Mouse (Mus musculus): ENCODE data around the gene Hcls1. TPM values are rescaled to one million over a fixed set of nuclear protein-coding genes. Genes with fewer than 3 reads are reported as not detected.
A peak's percentile ranks its signal among the peaks of the same experiment; 100 is the strongest.

Hcls1 gene
- polyA plus RNA-seq, 1 experiment from 2014 or later, result 0.88 TPM

DNA sequence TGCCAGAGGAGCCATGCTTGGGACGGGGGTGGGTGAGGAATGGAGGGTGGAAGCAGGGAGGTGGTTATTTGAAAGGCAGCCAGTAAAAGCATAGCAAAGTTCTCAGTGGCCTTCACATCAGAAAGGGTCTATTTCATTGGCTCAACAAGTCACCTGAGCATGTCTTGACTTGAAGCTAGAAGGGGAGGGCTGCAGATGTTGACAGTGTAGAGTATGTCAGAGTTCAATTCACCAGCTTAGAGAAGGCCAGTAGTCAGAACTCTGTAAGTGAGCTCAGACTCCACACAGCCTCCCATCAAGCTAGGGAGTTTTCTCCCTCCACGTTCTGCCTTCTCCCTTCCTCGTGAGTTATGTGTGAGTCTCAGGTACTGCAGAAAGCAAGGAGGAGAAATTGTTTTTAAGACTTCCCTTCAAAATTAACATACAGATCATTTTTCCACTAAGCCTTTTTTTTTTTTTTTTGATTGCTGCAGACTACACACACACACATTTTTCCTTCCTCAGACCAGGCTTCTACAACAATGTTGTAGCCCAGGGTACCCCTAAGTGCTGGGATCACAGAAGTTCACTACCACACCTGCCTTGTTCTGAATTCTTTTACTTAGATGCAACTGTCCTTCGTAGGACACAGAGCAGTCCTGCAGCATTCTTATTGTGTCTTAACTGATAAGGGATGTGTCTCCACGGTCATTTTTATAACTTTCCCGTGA is 497 bp upstream of the Hcls1 start:
- no peak overlapping the region for H3K9ac ChIP-seq (ENCODE audit: low read length)
- H3K4me3 ChIP-seq (ENCODE audit: low read depth, low read length), result no peak overlapping the region
- no peaks in the 10 kb centered on the region for H3K9me3 ChIP-seq (ENCODE audit: control insufficient read depth, low read length)
- peak; percentile 30 for DNase-seq (ENCODE audit: low spot score)
- no peaks in the 10 kb centered on the region for H3K4me1 ChIP-seq (replicated peaks; ENCODE audit: control insufficient read depth, insufficient read depth, low read length)
- ATAC-seq (replicated peaks; ENCODE audit: low FRiP score), result no peak
- H3K4me2 ChIP-seq (ENCODE audit: low read depth, low read length, severe bottlenecking), result no peak overlapping the region
- H3K27me3 ChIP-seq (ENCODE audit: control insufficient read depth, insufficient read depth, low read length), result no peaks in the 10 kb centered on the region
- no peaks in the 10 kb centered on the region; the same call in 1 of the 2 replicates for H3K36me3 ChIP-seq (ENCODE audit: control insufficient read depth, insufficient read depth, low read length)
- WGBS, result 79% methylated on average over 6 of the region's 6 CpGs
- H3K27ac ChIP-seq (ENCODE audit: low read depth, low read length), result no peak overlapping the region

DNA sequence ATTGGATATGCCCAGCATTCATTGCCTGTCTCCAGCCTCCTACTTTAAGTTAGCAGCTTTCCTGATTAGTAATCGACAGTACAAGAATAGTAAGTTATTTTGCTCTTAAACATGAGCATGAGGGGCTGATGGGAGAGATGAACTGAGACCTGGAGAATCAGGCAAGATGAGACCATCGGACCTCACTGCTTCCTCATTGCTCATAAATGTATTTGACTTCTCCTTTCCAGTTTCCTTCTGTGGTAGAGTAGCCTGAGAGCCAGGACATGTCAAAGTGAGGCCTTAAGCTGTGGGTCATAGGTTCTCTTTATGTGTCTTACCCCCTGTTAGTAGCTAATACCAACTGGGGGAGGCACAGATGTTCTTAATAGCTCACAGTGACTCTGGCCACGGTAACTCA is 1.0 kb downstream of the Hcls1 start:
- H3K36me3 ChIP-seq (ENCODE audit: control insufficient read depth, insufficient read depth, low read length), result no peaks in the 10 kb centered on the region

GRCm38 (mm10) chr16:36941137-36941727 is 6.4 kb downstream of the Hcls1 start:
- ATAC-seq (replicated peaks; ENCODE audit: low FRiP score), result no peak
- H3K9ac ChIP-seq (ENCODE audit: low read length), result no peak overlapping the region
- WGBS, result 86% methylated on average over 6 of the region's 6 CpGs

More for the DNA sequence above, 1.0 kb downstream of the Hcls1 start:
- no peaks in the 10 kb centered on the region for H3K4me1 ChIP-seq (replicated peaks; ENCODE audit: control insufficient read depth, insufficient read depth, low read length)
- no peaks in the 10 kb centered on the region for H3K27me3 ChIP-seq (ENCODE audit: control insufficient read depth, insufficient read depth, low read length)
- 86% methylated on average over 3 of the region's 3 CpGs for WGBS
- no peak overlapping the region for H3K4me2 ChIP-seq (ENCODE audit: low read depth, low read length, severe bottlenecking)
- no peak overlapping the region for H3K4me3 ChIP-seq (ENCODE audit: low read depth, low read length)
- DNase-seq (ENCODE audit: low spot score), result no peak
- no peak overlapping the region for H3K27ac ChIP-seq (ENCODE audit: low read depth, low read length)
- H3K9me3 ChIP-seq (ENCODE audit: control insufficient read depth, low read length), result no peaks in the 10 kb centered on the region
- no peak overlapping the region for H3K9ac ChIP-seq (ENCODE audit: low read length)
- ATAC-seq (replicated peaks; ENCODE audit: low FRiP score), result no peak

DNA sequence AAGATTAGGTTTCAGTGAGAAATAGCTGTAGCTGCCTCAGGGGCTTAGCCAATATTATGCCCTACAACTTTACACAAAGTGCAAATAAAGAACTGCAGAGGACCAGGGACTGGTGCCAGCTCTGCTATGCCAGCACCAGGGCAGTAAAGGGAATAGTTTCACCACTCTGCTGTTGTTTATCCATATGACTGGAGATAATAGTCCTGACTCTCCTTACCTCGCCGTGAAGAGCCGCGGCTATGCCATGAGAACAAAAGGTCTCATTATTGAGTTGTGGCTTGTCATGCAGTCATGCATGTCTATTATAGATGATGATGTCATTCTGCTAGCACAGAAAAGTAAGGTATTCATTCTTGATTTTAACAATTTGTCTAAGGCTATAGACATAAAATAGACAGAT is 7.1 kb downstream of the Hcls1 start:
- Histone ChIP-seq H3K4me3 (ENCODE audit: low read depth, low read length) (no peak overlapping the region), H3K27ac (ENCODE audit: low read depth, low read length) (no peak overlapping the region), H3K4me2 (ENCODE audit: low read depth, low read length, severe bottlenecking) (no peak overlapping the region), H3K27me3 (ENCODE audit: control insufficient read depth, insufficient read depth, low read length) (no peaks in the 10 kb centered on the region), H3K4me1 (replicated peaks; ENCODE audit: control insufficient read depth, insufficient read depth, low read length) (no peaks in the 10 kb centered on the region; the same call in 1 of the 2 replicates), H3K9ac (ENCODE audit: low read length) (no peak overlapping the region), H3K36me3 (ENCODE audit: control insufficient read depth, insufficient read depth, low read length) (no peaks in the 10 kb centered on the region), H3K9me3 (ENCODE audit: control insufficient read depth, low read length) (no peaks in the 10 kb centered on the region)
- ATAC-seq (replicated peaks; ENCODE audit: low FRiP score) (no peak), DNase-seq (ENCODE audit: low spot score) (peak; percentile 32)
- WGBS, result 64% methylated on average over 4 of the region's 4 CpGs

More at GRCm38 (mm10) chr16:36941137-36941727, 6.4 kb downstream of the Hcls1 start:
- no peak overlapping the region for H3K4me2 ChIP-seq (ENCODE audit: low read depth, low read length, severe bottlenecking)
- no peak overlapping the region for H3K27ac ChIP-seq (ENCODE audit: low read depth, low read length)
- H3K9me3 ChIP-seq (ENCODE audit: control insufficient read depth, low read length), result no peaks in the 10 kb centered on the region
- H3K4me3 ChIP-seq (ENCODE audit: low read depth, low read length), result no peak overlapping the region
- no peaks in the 10 kb centered on the region for H3K36me3 ChIP-seq (ENCODE audit: control insufficient read depth, insufficient read depth, low read length)
- no peaks in the 10 kb centered on the region; the same call in 1 of the 2 replicates for H3K4me1 ChIP-seq (replicated peaks; ENCODE audit: control insufficient read depth, insufficient read depth, low read length)
- peak; percentile 24 for DNase-seq (ENCODE audit: low spot score)
- H3K27me3 ChIP-seq (ENCODE audit: control insufficient read depth, insufficient read depth, low read length), result no peaks in the 10 kb centered on the region

DNA sequence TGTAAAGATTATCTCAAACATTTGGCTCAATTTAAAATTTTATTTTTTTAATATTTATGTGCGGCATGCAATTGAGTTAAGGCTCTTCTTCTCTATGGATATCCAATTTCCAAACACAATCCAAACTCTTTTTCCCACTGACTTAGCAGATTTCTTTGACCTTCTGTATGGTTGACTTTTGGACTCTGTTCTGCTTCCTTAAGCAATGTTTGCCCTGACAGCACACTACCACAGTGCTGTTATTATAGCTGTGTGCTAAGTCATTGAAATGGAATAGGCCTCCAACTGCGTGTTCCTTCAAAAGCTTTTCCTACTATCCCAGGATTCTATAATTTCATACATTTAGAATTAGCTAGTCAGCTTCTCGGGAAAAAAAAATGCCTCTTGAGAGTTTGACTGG is 8.8 kb downstream of the Hcls1 start:
- 88% methylated on average over 3 of the region's 3 CpGs for whole genome bisulfite sequencing
- no peak overlapping the region for H3K4me3 ChIP-seq (ENCODE audit: low read depth, low read length)
- H3K4me1 ChIP-seq (replicated peaks; ENCODE audit: control insufficient read depth, insufficient read depth, low read length), result no peaks in the 10 kb centered on the region; the same call in 1 of the 2 replicates
- H3K9ac ChIP-seq (ENCODE audit: low read length), result no peak overlapping the region
- DNase-seq (ENCODE audit: low spot score), result no peak
- H3K27me3 ChIP-seq (ENCODE audit: control insufficient read depth, insufficient read depth, low read length), result no peaks in the 10 kb centered on the region
- H3K4me2 ChIP-seq (ENCODE audit: low read depth, low read length, severe bottlenecking), result no peak overlapping the region
- no peaks in the 10 kb centered on the region for H3K36me3 ChIP-seq (ENCODE audit: control insufficient read depth, insufficient read depth, low read length)
- H3K9me3 ChIP-seq (ENCODE audit: control insufficient read depth, low read length), result no peaks in the 10 kb centered on the region
- no peak for ATAC-seq (replicated peaks; ENCODE audit: low FRiP score)
- no peak overlapping the region for H3K27ac ChIP-seq (ENCODE audit: low read depth, low read length)

GRCm38 (mm10) chr16:36944895-36945424 is 10.2 kb downstream of the Hcls1 start:
- Histone ChIP-seq H3K4me3 (ENCODE audit: low read depth, low read length) (no peak overlapping the region), H3K9me3 (ENCODE audit: control insufficient read depth, low read length) (no peaks in the 10 kb centered on the region), H3K4me2 (ENCODE audit: low read depth, low read length, severe bottlenecking) (no peak overlapping the region), H3K4me1 (replicated peaks; ENCODE audit: control insufficient read depth, insufficient read depth, low read length) (no peaks in the 10 kb centered on the region; the same call in 1 of the 2 replicates), H3K36me3 (ENCODE audit: control insufficient read depth, insufficient read depth, low read length) (no peaks in the 10 kb centered on the region), H3K9ac (ENCODE audit: low read length) (no peak overlapping the region), H3K27ac (ENCODE audit: low read depth, low read length) (no peak overlapping the region), H3K27me3 (ENCODE audit: control insufficient read depth, insufficient read depth, low read length) (no peaks in the 10 kb centered on the region; the same call in 1 of the 2 replicates)
- peak; percentile 57 for DNase-seq (ENCODE audit: low spot score)
- ATAC-seq (replicated peaks; ENCODE audit: low FRiP score), result peak; percentile 67; the same call in 1 of the 2 replicates
- 11% methylated on average over 12 of the region's 12 CpGs for WGBS

GRCm38 (mm10) chr16:36946459-36947159 is 11.8 kb downstream of the Hcls1 start:
- Histone ChIP-seq H3K4me2 (ENCODE audit: low read depth, low read length, severe bottlenecking) (no peak overlapping the region), H3K9ac (ENCODE audit: low read length) (no peak overlapping the region), H3K4me1 (replicated peaks; ENCODE audit: control insufficient read depth, insufficient read depth, low read length) (no peaks in the 10 kb centered on the region; the same call in 1 of the 2 replicates), H3K27ac (ENCODE audit: low read depth, low read length) (no peak overlapping the region), H3K9me3 (ENCODE audit: control insufficient read depth, low read length) (no peaks in the 10 kb centered on the region), H3K27me3 (ENCODE audit: control insufficient read depth, insufficient read depth, low read length) (no peaks in the 10 kb centered on the region; the same call in 1 of the 2 replicates), H3K4me3 (ENCODE audit: low read depth, low read length) (no peak overlapping the region), H3K36me3 (ENCODE audit: control insufficient read depth, insufficient read depth, low read length) (no peaks in the 10 kb centered on the region)
- 86% methylated on average over 8 of the region's 8 CpGs for WGBS
- ATAC-seq (replicated peaks; ENCODE audit: low FRiP score) (no peak), DNase-seq (ENCODE audit: low spot score) (peak; percentile 6)

DNA sequence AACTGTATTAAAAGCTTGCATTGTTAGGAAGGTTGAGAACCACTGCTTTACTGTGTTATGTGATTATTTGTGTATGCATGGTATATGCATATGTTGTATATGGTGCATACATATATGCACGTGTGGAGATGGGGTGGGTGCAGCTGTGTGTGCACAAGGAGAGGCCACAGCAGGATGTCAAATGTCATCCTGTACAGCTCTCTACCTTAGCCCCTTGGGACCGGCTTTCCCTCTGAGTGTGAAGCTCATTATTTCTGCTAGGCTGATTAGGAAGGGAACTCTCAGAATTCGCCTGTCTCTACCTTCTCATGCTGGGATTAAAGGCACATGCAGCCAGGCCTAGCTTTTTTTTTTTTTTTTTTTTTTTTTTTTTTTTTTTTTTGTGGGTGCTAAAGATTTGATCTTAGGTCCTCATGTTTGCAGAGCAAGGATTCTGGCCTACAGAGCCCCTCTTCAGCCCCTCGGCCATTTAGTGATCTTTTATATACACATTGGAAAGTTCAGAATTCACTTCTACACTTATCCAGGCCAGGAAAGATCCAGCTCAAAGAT is 12.9 kb downstream of the Hcls1 start:
- Histone ChIP-seq H3K4me2 (ENCODE audit: low read depth, low read length, severe bottlenecking) (no peak overlapping the region), H3K9me3 (ENCODE audit: control insufficient read depth, low read length) (no peaks in the 10 kb centered on the region), H3K27me3 (ENCODE audit: control insufficient read depth, insufficient read depth, low read length) (no peaks in the 10 kb centered on the region; the same call in 1 of the 2 replicates), H3K9ac (ENCODE audit: low read length) (no peak overlapping the region), H3K4me3 (ENCODE audit: low read depth, low read length) (no peak overlapping the region), H3K36me3 (ENCODE audit: control insufficient read depth, insufficient read depth, low read length) (no peaks in the 10 kb centered on the region), H3K27ac (ENCODE audit: low read depth, low read length) (no peak overlapping the region), H3K4me1 (replicated peaks; ENCODE audit: control insufficient read depth, insufficient read depth, low read length) (no peaks in the 10 kb centered on the region; the same call in 1 of the 2 replicates)
- 54% methylated on average over 4 of the region's 4 CpGs for WGBS
- ATAC-seq (replicated peaks; ENCODE audit: low FRiP score) (no peak), DNase-seq (ENCODE audit: low spot score) (peak; percentile 31)

Measured in forebrain, embryonic 11.5 days (tissue).